Mouse (Mus musculus): Measurements from ENCODE around the gene Lman1l. TPM values are rescaled to one million over a fixed set of nuclear protein-coding genes. Genes with fewer than 3 reads are reported as not detected.

Gene Lman1l
- polyA plus RNA-seq, 1 experiment from 2014 or later = not detected

- Histone ChIP-seq H3K4me1 (peaks cover 62% of the 10 kb centered on the region), H3K36me3 (peaks cover 9% of the 10 kb centered on the region; the same call in 1 of the 2 replicates), H3K4me3 (peak overlapping the region; percentile 99), H3K9ac (peak overlapping the region; percentile 99), H3K4me2 (replicated peaks) (peak overlapping the region; percentile 94), H3K27ac (no peak overlapping the region), H3K27me3 (replicated peaks) (no peaks in the 10 kb centered on the region), H3K9me3 (no peaks in the 10 kb centered on the region)
- ATAC-seq (ENCODE audit: low FRiP score, low read depth) = no peak
- 64% methylated on average over 7 of the region's 7 CpGs for WGBS
Observed at GRCm38 (mm10) chr9:57643856-57644180, 23.2 kb upstream of the Lman1l start.

GRCm38 (mm10) chr9:57643169-57643855 lies 22.7 kb upstream of the Lman1l start:
- no peaks in the 10 kb centered on the region for H3K27me3 ChIP-seq (replicated peaks)
- H3K27ac ChIP-seq = no peak overlapping the region
- no peak for ATAC-seq (ENCODE audit: low FRiP score, low read depth)
- H3K9me3 ChIP-seq = no peaks in the 10 kb centered on the region
- H3K4me2 ChIP-seq (replicated peaks) = peak overlapping the region; percentile 94
- peaks cover 67% of the 10 kb centered on the region for H3K4me1 ChIP-seq
- H3K36me3 ChIP-seq = peaks cover 9% of the 10 kb centered on the region; the same call in 1 of the 2 replicates
- H3K9ac ChIP-seq = peak overlapping the region; percentile 99
- 76% methylated on average over 9 of the region's 9 CpGs for WGBS
- peak overlapping the region; percentile 99 for H3K4me3 ChIP-seq

GRCm38 (mm10) chr9:57641775-57642550 lies 21.4 kb upstream of the Lman1l start:
- Histone ChIP-seq H3K9me3 (no peaks in the 10 kb centered on the region), H3K27me3 (replicated peaks) (no peaks in the 10 kb centered on the region), H3K4me3 (no peak overlapping the region), H3K4me1 (peaks cover 78% of the 10 kb centered on the region), H3K27ac (no peak overlapping the region), H3K4me2 (replicated peaks) (peak overlapping the region; percentile 94), H3K9ac (no peak overlapping the region), H3K36me3 (peaks cover 9% of the 10 kb centered on the region; the same call in 1 of the 2 replicates)
- ATAC-seq (ENCODE audit: low FRiP score, low read depth) = no peak
- WGBS = 87% methylated on average over 13 of the region's 13 CpGs

GRCm38 (mm10) chr9:57641022-57641421 lies 20.4 kb upstream of the Lman1l start:
- ATAC-seq (ENCODE audit: low FRiP score, low read depth) = no peak

GRCm38 (mm10) chr9:57640384-57640783 lies 19.8 kb upstream of the Lman1l start:
- H3K4me2 ChIP-seq (replicated peaks) = peak overlapping the region; percentile 44
- H3K27ac ChIP-seq = peak overlapping the region; percentile 5; the same call in 1 of the 2 replicates
- H3K4me3 ChIP-seq = no peak overlapping the region
- no peak for ATAC-seq (ENCODE audit: low FRiP score, low read depth)
- WGBS = 28% methylated on average over 15 of the region's 15 CpGs
- H3K27me3 ChIP-seq (replicated peaks) = no peaks in the 10 kb centered on the region
- peak overlapping the region; percentile 42; the same call in 1 of the 2 replicates for H3K9ac ChIP-seq
- H3K4me1 ChIP-seq = peaks cover 74% of the 10 kb centered on the region
- no peaks in the 10 kb centered on the region for H3K9me3 ChIP-seq
- peaks cover 9% of the 10 kb centered on the region; the same call in 1 of the 2 replicates for H3K36me3 ChIP-seq

More at GRCm38 (mm10) chr9:57641022-57641421, 20.4 kb upstream of the Lman1l start:
- Histone ChIP-seq H3K9ac (no peak overlapping the region), H3K4me2 (replicated peaks) (peak overlapping the region; percentile 44; the same call in 1 of the 2 replicates), H3K4me1 (peaks cover 78% of the 10 kb centered on the region), H3K27me3 (replicated peaks) (no peaks in the 10 kb centered on the region), H3K27ac (no peak overlapping the region), H3K9me3 (no peaks in the 10 kb centered on the region), H3K4me3 (no peak overlapping the region), H3K36me3 (peaks cover 9% of the 10 kb centered on the region; the same call in 1 of the 2 replicates)
- WGBS = 81% methylated on average over 1 of the region's 1 CpGs

GRCm38 (mm10) chr9:57639661-57640328 lies 19.2 kb upstream of the Lman1l start:
- H3K36me3 ChIP-seq = peaks cover 9% of the 10 kb centered on the region; the same call in 1 of the 2 replicates
- no peak for ATAC-seq (ENCODE audit: low FRiP score, low read depth)
- H3K4me2 ChIP-seq (replicated peaks) = peak overlapping the region; percentile 44
- H3K4me1 ChIP-seq = peaks cover 74% of the 10 kb centered on the region
- no peaks in the 10 kb centered on the region for H3K9me3 ChIP-seq
- WGBS = 74% methylated on average over 5 of the region's 5 CpGs
- H3K27ac ChIP-seq = peak overlapping the region; percentile 5; the same call in 1 of the 2 replicates
- peak overlapping the region; percentile 42; the same call in 1 of the 2 replicates for H3K9ac ChIP-seq
- no peak overlapping the region for H3K4me3 ChIP-seq
- H3K27me3 ChIP-seq (replicated peaks) = no peaks in the 10 kb centered on the region

GRCm38 (mm10) chr9:57638651-57639459 lies 18.3 kb upstream of the Lman1l start:
- no peak overlapping the region for H3K4me3 ChIP-seq
- H3K27ac ChIP-seq = no peak overlapping the region
- peak overlapping the region; percentile 37 for H3K4me2 ChIP-seq (replicated peaks)
- ATAC-seq (ENCODE audit: low FRiP score, low read depth) = no peak
- H3K36me3 ChIP-seq = peaks cover 13% of the 10 kb centered on the region
- H3K9ac ChIP-seq = peak overlapping the region; percentile 2; the same call in 1 of the 2 replicates
- H3K27me3 ChIP-seq (replicated peaks) = no peaks in the 10 kb centered on the region
- no peaks in the 10 kb centered on the region for H3K9me3 ChIP-seq
- H3K4me1 ChIP-seq = peaks cover 74% of the 10 kb centered on the region
- WGBS = 43% methylated on average over 8 of the region's 8 CpGs

GRCm38 (mm10) chr9:57637741-57638322 lies 17.3 kb upstream of the Lman1l start:
- peaks cover 64% of the 10 kb centered on the region for H3K4me1 ChIP-seq
- no peak overlapping the region for H3K27ac ChIP-seq
- peaks cover 20% of the 10 kb centered on the region for H3K36me3 ChIP-seq
- H3K9me3 ChIP-seq = no peaks in the 10 kb centered on the region
- no peak overlapping the region for H3K4me3 ChIP-seq
- 62% methylated on average over 6 of the region's 6 CpGs for WGBS
- H3K4me2 ChIP-seq (replicated peaks) = no peak overlapping the region
- H3K9ac ChIP-seq = no peak overlapping the region
- H3K27me3 ChIP-seq (replicated peaks) = no peaks in the 10 kb centered on the region
- no peak for ATAC-seq (ENCODE audit: low FRiP score, low read depth)

- Histone ChIP-seq H3K4me3 (no peak overlapping the region), H3K9ac (no peak overlapping the region), H3K9me3 (no peaks in the 10 kb centered on the region), H3K27me3 (replicated peaks) (no peaks in the 10 kb centered on the region), H3K27ac (no peak overlapping the region), H3K4me1 (peaks cover 58% of the 10 kb centered on the region), H3K36me3 (peaks cover 20% of the 10 kb centered on the region), H3K4me2 (replicated peaks) (no peak overlapping the region)
- no peak for ATAC-seq (ENCODE audit: low FRiP score, low read depth)
- WGBS = 67% methylated on average over 3 of the region's 3 CpGs
Observed at GRCm38 (mm10) chr9:57637272-57637671, 16.7 kb upstream of the Lman1l start.

GRCm38 (mm10) chr9:57633481-57634024 lies 13.0 kb upstream of the Lman1l start:
- no peak overlapping the region for H3K4me3 ChIP-seq
- no peak overlapping the region for H3K4me2 ChIP-seq (replicated peaks)
- no peaks in the 10 kb centered on the region for H3K9me3 ChIP-seq
- WGBS = 53% methylated on average over 4 of the region's 4 CpGs
- H3K27me3 ChIP-seq (replicated peaks) = no peaks in the 10 kb centered on the region
- no peak for ATAC-seq (ENCODE audit: low FRiP score, low read depth)
- no peak overlapping the region for H3K27ac ChIP-seq
- peaks cover 21% of the 10 kb centered on the region for H3K4me1 ChIP-seq
- H3K36me3 ChIP-seq = peaks cover 48% of the 10 kb centered on the region
- no peak overlapping the region for H3K9ac ChIP-seq
